Mouse (Mus musculus): ENCODE data around the gene Slc7a10. TPM values are rescaled to one million over a fixed set of nuclear protein-coding genes. Genes with fewer than 3 reads are reported as not detected.

Slc7a10 gene
- polyA plus RNA-seq (2012; rRNA removed; ENCODE audit: low replicate concordance): 151 and 663 TPM in 2 replicates

GRCm38 (mm10) chr7:35185889-35186569, at the start of gene Slc7a10:
Slc7a10 (plus strand) TSS chr7:35186385.

GRCm38 (mm10) chr7:35215225-35215624, 29.0 kb downstream of the Slc7a10 start, which contains the start of gene Lrp3:
Lrp3 (minus strand) TSS chr7:35215498.

Other genes with a start within 250 kb of the Slc7a10 start
- gene Cebpg, start 129.8 kb upstream of the Slc7a10 start, polyA plus RNA-seq (2012; rRNA removed; ENCODE audit: low replicate concordance): 14.5 and 18.5 TPM in 2 replicates
- gene Cebpa, start 67.1 kb upstream of the Slc7a10 start, polyA plus RNA-seq (2012; rRNA removed; ENCODE audit: low replicate concordance): 254 and 459 TPM in 2 replicates
- gene Lrp3, start 29.1 kb downstream of the Slc7a10 start, polyA plus RNA-seq (2012; rRNA removed; ENCODE audit: low replicate concordance): 16.9 and 45.6 TPM in 2 replicates
- gene Gpatch1, start 132.1 kb downstream of the Slc7a10 start, polyA plus RNA-seq (2012; rRNA removed; ENCODE audit: low replicate concordance): 5.1 and 6.9 TPM in 2 replicates
- 2.5 and 8.8 TPM in 2 replicates for gene Rhpn2, start 147.8 kb downstream of the Slc7a10 start, polyA plus RNA-seq (2012; rRNA removed; ENCODE audit: low replicate concordance)
- gene Faap24, start 210.5 kb downstream of the Slc7a10 start, polyA plus RNA-seq (2012; rRNA removed; ENCODE audit: low replicate concordance): 3.9 and 5.1 TPM in 2 replicates
- 9.2 and 20.9 TPM in 2 replicates for gene Cep89, start 210.7 kb downstream of the Slc7a10 start, polyA plus RNA-seq (2012; rRNA removed; ENCODE audit: low replicate concordance)

All from subcutaneous adipose tissue, adult 2 months (tissue).